Mouse (Mus musculus): ENCODE results near the gene Ppara. TPM values are rescaled to one million over a fixed set of nuclear protein-coding genes. Genes with fewer than 3 reads are reported as not detected.

Ppara gene
- polyA plus RNA-seq, 1 experiment from 2014 or later, result 2.9 TPM

- Histone ChIP-seq H3K9ac (ENCODE audit: low read depth, low read length) (no peak overlapping the region), H3K9me3 (ENCODE audit: control insufficient read depth, low read length) (no peaks in the 10 kb centered on the region), H3K4me3 (ENCODE audit: low read length) (no peak overlapping the region), H3K4me1 (ENCODE audit: control insufficient read depth, insufficient read depth, low read depth, low read length) (peaks cover 14% of the 10 kb centered on the region), H3K27ac (ENCODE audit: low read depth, low read length) (no peak overlapping the region), H3K27me3 (replicated peaks; ENCODE audit: control insufficient read depth, insufficient read depth, low read length) (no peaks in the 10 kb centered on the region), H3K4me2 (ENCODE audit: low read length) (no peak overlapping the region), H3K36me3 (ENCODE audit: control insufficient read depth, insufficient read depth, low read length) (peaks cover 52% of the 10 kb centered on the region)
- no peak for ATAC-seq
- 83% methylated on average over 1 of the region's 1 CpGs for WGBS
These were observed 40.4 kb upstream of the Ppara start for GRCm38 (mm10) chr15:85694379-85694778.

GRCm38 (mm10) chr15:85695304-85695703 is 39.5 kb upstream of the Ppara start:
- H3K4me1 ChIP-seq (ENCODE audit: control insufficient read depth, insufficient read depth, low read depth, low read length), result peaks cover 6% of the 10 kb centered on the region
- 94% methylated on average over 4 of the region's 4 CpGs for WGBS
- H3K4me3 ChIP-seq (ENCODE audit: low read length), result no peak overlapping the region
- no peaks in the 10 kb centered on the region for H3K9me3 ChIP-seq (ENCODE audit: control insufficient read depth, low read length)
- peaks cover 48% of the 10 kb centered on the region for H3K36me3 ChIP-seq (ENCODE audit: control insufficient read depth, insufficient read depth, low read length)
- no peak for ATAC-seq
- no peak overlapping the region for H3K9ac ChIP-seq (ENCODE audit: low read depth, low read length)
- no peak overlapping the region for H3K27ac ChIP-seq (ENCODE audit: low read depth, low read length)
- H3K4me2 ChIP-seq (ENCODE audit: low read length), result no peak overlapping the region
- H3K27me3 ChIP-seq (replicated peaks; ENCODE audit: control insufficient read depth, insufficient read depth, low read length), result no peaks in the 10 kb centered on the region

- Histone ChIP-seq H3K27ac (ENCODE audit: low read depth, low read length) (peak overlapping the region; percentile 5; the same call in 1 of the 2 replicates), H3K27me3 (replicated peaks; ENCODE audit: control insufficient read depth, insufficient read depth, low read length) (no peaks in the 10 kb centered on the region), H3K4me1 (ENCODE audit: control insufficient read depth, insufficient read depth, low read depth, low read length) (peaks cover 32% of the 10 kb centered on the region), H3K9ac (ENCODE audit: low read depth, low read length) (no peak overlapping the region), H3K4me2 (ENCODE audit: low read length) (no peak overlapping the region), H3K36me3 (ENCODE audit: control insufficient read depth, insufficient read depth, low read length) (peaks cover 55% of the 10 kb centered on the region), H3K4me3 (ENCODE audit: low read length) (no peak overlapping the region), H3K9me3 (ENCODE audit: control insufficient read depth, low read length) (no peaks in the 10 kb centered on the region)
- no peak for ATAC-seq
- WGBS, result 89% methylated on average over 14 of the region's 14 CpGs
These were observed 36.3 kb upstream of the Ppara start for GRCm38 (mm10) chr15:85698345-85699034.

- Histone ChIP-seq H3K4me2 (ENCODE audit: low read length) (no peak overlapping the region), H3K9me3 (ENCODE audit: control insufficient read depth, low read length) (no peaks in the 10 kb centered on the region), H3K36me3 (ENCODE audit: control insufficient read depth, insufficient read depth, low read length) (peaks cover 49% of the 10 kb centered on the region), H3K27me3 (replicated peaks; ENCODE audit: control insufficient read depth, insufficient read depth, low read length) (no peaks in the 10 kb centered on the region), H3K4me3 (ENCODE audit: low read length) (no peak overlapping the region), H3K9ac (ENCODE audit: low read depth, low read length) (no peak overlapping the region), H3K27ac (ENCODE audit: low read depth, low read length) (peak overlapping the region; percentile 60), H3K4me1 (ENCODE audit: control insufficient read depth, insufficient read depth, low read depth, low read length) (peaks cover 33% of the 10 kb centered on the region)
- WGBS, result 76% methylated on average over 5 of the region's 5 CpGs
- no peak for ATAC-seq
These were observed 35.3 kb upstream of the Ppara start for GRCm38 (mm10) chr15:85699452-85699851.

GRCm38 (mm10) chr15:85699862-85700501 is 34.8 kb upstream of the Ppara start:
- H3K4me2 ChIP-seq (ENCODE audit: low read length), result no peak overlapping the region
- peak overlapping the region; percentile 76 for H3K27ac ChIP-seq (ENCODE audit: low read depth, low read length)
- peaks cover 49% of the 10 kb centered on the region for H3K36me3 ChIP-seq (ENCODE audit: control insufficient read depth, insufficient read depth, low read length)
- 79% methylated on average over 13 of the region's 13 CpGs for WGBS
- H3K4me1 ChIP-seq (ENCODE audit: control insufficient read depth, insufficient read depth, low read depth, low read length), result peaks cover 33% of the 10 kb centered on the region
- H3K27me3 ChIP-seq (replicated peaks; ENCODE audit: control insufficient read depth, insufficient read depth, low read length), result no peaks in the 10 kb centered on the region
- peak overlapping the region; percentile 2; the same call in 1 of the 2 replicates for H3K9ac ChIP-seq (ENCODE audit: low read depth, low read length)
- peak; percentile 49; the same call in 1 of the 2 replicates for ATAC-seq
- no peak overlapping the region for H3K4me3 ChIP-seq (ENCODE audit: low read length)
- no peaks in the 10 kb centered on the region for H3K9me3 ChIP-seq (ENCODE audit: control insufficient read depth, low read length)

- peak overlapping the region; percentile 76 for H3K27ac ChIP-seq (ENCODE audit: low read depth, low read length)
- H3K27me3 ChIP-seq (replicated peaks; ENCODE audit: control insufficient read depth, insufficient read depth, low read length), result no peaks in the 10 kb centered on the region
- H3K4me2 ChIP-seq (ENCODE audit: low read length), result no peak overlapping the region
- no peaks in the 10 kb centered on the region for H3K9me3 ChIP-seq (ENCODE audit: control insufficient read depth, low read length)
- WGBS, result 84% methylated on average over 9 of the region's 9 CpGs
- H3K36me3 ChIP-seq (ENCODE audit: control insufficient read depth, insufficient read depth, low read length), result peaks cover 44% of the 10 kb centered on the region
- H3K4me3 ChIP-seq (ENCODE audit: low read length), result no peak overlapping the region
- no peak for ATAC-seq
- H3K9ac ChIP-seq (ENCODE audit: low read depth, low read length), result peak overlapping the region; percentile 2
- peaks cover 33% of the 10 kb centered on the region for H3K4me1 ChIP-seq (ENCODE audit: control insufficient read depth, insufficient read depth, low read depth, low read length)
These were observed 34.1 kb upstream of the Ppara start for GRCm38 (mm10) chr15:85700716-85701115.

- no peak overlapping the region for H3K4me3 ChIP-seq (ENCODE audit: low read length)
- no peak for ATAC-seq
- no peak overlapping the region for H3K9ac ChIP-seq (ENCODE audit: low read depth, low read length)
- H3K27me3 ChIP-seq (replicated peaks; ENCODE audit: control insufficient read depth, insufficient read depth, low read length), result no peaks in the 10 kb centered on the region
- no peak overlapping the region for H3K4me2 ChIP-seq (ENCODE audit: low read length)
- H3K27ac ChIP-seq (ENCODE audit: low read depth, low read length), result peak overlapping the region; percentile 76
- H3K4me1 ChIP-seq (ENCODE audit: control insufficient read depth, insufficient read depth, low read depth, low read length), result peaks cover 33% of the 10 kb centered on the region
- 77% methylated on average over 10 of the region's 10 CpGs for WGBS
- H3K36me3 ChIP-seq (ENCODE audit: control insufficient read depth, insufficient read depth, low read length), result peaks cover 47% of the 10 kb centered on the region
- no peaks in the 10 kb centered on the region for H3K9me3 ChIP-seq (ENCODE audit: control insufficient read depth, low read length)
These were observed 33.5 kb upstream of the Ppara start for GRCm38 (mm10) chr15:85701128-85701930.

- Histone ChIP-seq H3K4me1 (ENCODE audit: control insufficient read depth, insufficient read depth, low read depth, low read length) (peaks cover 33% of the 10 kb centered on the region), H3K27ac (ENCODE audit: low read depth, low read length) (peak overlapping the region; percentile 76), H3K9me3 (ENCODE audit: control insufficient read depth, low read length) (no peaks in the 10 kb centered on the region), H3K9ac (ENCODE audit: low read depth, low read length) (no peak overlapping the region), H3K4me2 (ENCODE audit: low read length) (no peak overlapping the region; the same call in 1 of the 2 replicates), H3K36me3 (ENCODE audit: control insufficient read depth, insufficient read depth, low read length) (peaks cover 45% of the 10 kb centered on the region), H3K4me3 (ENCODE audit: low read length) (no peak overlapping the region), H3K27me3 (replicated peaks; ENCODE audit: control insufficient read depth, insufficient read depth, low read length) (no peaks in the 10 kb centered on the region)
- 47% methylated on average over 12 of the region's 13 CpGs for WGBS
- ATAC-seq, result peak; percentile 77
These were observed 32.3 kb upstream of the Ppara start for GRCm38 (mm10) chr15:85702411-85702951.
